Mouse (Mus musculus) fat pad, adult 2 months (tissue): Measurements from ENCODE around the gene Mx1.

Source experiments
- DNase-seq: peaks from one replicate; pipeline ENCODE4 v3.0.0-alpha.2; 2011; ENCODE audit warnings: low read depth, low spot score; ENCODE audit errors: extremely low read depth

Gene Mx1

DNA sequence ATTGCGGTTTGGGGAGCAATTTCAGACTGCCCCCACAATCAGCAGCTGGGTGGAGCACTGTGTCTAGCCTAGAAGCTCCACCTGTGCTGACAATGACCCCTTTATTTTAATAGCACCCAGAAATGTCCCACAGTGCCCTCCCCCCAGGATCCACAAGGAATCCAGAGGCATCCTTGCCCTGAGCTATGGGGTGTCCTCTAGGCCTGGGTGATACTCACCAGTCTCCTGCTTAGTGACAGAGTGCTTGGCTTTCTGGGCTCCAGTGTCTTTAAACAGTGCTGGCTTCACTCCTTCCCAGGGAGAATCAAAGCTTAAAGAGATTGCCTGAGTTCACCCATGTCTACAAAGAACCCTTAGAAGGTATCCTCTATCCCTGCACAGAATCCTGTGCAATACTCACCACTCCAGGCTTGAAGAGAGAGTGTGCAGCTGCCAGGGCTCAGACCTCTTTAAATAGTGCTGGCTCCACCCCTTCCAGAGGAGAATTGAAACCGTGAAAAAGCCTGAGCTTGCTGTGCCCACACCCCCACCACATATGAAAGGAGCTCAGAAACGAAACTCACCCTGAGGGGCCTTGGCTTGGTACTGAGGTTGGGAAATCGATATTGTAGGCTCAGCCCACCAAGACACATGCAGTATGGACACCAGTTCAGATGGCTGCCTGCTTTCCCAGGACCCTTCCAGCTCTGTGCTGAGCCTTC, at the start of gene Mx1:
TSS of gene Mx1 (minus strand) at position 427 of the 701 bp plus-strand sequence.
- no peak for DNase-seq

DNA sequence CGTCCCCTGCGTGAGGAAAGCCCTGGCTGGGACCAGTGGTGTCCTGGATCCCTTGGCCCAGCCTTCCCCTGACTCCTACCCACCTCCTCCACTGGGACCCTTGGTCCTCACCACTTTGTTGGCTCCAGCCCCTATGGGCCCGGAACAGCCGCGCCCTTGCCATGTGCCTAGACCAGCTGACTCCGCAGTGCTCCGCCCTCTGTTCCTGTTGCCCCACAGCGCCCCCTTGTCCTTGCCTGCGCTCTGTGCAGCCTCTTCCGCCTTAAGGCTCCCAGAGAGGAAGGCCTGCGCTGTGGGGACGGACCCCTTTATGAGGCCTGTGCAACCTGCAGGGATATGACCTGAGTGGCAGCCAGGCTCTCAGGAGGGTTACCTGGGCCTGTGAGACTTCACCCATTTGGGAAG, 49.6 kb upstream of the Mx1 start:
- DNase-seq: no peak

- no peak for DNase-seq
Observed at GRCm38 (mm10) chr16:97511495-97511894, 48.8 kb upstream of the Mx1 start.

DNA sequence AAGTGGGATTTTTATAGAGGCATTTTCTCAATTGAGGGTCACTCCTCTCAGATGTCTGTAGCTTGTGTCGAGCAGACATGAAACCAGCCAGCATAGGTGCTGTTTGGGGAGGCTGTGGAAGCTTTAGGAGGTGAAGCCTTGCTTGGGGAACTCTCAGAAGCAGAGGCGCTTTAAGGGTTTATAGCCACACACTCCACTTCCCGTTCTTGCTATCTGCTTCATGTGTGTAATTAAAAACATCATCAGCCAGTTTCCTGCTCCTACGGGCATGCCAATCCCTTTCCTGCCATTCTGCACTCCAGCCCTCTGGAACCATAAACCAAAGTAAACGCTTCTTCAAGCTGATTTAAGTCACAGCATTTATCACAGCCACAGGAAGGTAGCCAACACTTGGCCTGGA, 48.1 kb upstream of the Mx1 start:
- no peak for DNase-seq

DNA sequence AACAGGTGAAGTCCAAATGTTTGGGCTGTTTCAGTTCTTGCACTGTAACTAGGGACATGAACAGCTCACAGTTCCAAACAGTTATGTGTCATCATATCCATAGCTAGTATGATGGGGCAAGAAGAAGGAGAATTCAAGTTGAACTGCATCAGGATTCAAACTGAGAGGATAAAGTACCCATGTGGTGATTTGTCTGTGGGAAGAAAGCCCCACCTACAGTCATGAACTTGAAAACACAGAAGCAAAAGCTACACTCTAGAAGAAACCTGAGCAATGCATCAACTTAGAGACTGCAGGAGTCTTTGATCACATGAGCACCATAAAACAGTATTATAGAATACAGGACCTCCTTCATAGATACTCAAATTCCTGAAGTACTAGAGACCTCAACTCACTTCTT, 45.1 kb upstream of the Mx1 start:
- DNase-seq: no peak

- no peak for DNase-seq
Observed at GRCm38 (mm10) chr16:97504793-97505192, 42.1 kb upstream of the Mx1 start.

DNA sequence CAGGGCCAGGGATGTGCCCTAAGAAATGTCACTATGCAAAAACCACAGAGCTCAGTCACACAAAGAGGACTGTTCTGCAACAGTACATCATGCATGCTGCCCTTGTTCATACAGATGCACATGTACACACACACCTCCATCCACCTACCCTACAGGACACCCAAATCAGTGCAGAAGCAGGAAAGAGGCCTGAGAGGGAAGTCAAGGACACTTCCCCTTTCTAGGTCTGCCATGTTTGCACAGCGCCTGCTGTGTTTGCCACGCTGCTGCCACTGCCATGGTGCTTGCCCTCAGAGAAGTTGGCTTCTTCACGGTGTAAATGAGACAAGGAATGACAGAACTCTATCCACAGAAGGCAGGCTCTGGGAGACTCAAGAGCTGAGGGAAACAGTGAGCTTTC, 41.1 kb upstream of the Mx1 start:
- DNase-seq: no peak

GRCm38 (mm10) chr16:97500901-97501300, 38.2 kb upstream of the Mx1 start:
- DNase-seq: no peak

DNA sequence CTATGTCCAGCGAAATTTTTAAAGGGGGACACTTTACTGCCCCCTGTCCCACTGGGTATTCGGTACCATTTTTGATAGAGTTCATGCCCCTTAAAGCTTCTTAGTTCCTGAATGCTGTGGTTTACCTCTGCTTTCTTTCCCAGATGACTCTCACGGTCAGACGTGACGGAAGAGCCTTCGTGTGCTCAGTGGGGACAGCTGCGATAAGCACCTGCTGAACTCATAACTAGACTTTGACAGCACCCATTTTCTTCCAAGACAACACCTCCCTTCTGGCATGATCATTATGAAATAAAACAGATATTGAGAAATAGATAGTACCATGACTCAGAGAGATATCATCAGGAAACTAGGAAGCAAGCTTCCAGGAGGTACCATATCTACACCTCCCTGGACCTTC, 36.7 kb upstream of the Mx1 start:
- DNase-seq: no peak

DNA sequence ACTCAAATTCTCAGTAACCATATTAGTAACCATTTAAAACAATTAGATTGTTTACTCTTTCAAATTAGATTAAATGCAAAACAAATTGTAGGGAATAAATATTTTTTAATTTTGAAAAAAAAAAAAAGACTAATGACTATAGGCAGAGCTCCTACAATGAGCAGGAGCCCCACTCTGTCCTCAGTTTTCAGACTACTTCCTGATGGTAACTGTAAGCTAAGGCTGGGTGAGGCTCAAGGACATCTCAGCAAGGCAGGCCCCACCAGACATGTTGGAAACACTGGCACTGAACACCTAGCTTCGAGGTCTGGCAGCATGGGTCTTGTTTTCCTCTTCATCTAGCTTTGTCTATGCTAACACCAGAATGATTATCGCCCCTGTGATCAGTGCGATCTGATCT, 35.4 kb upstream of the Mx1 start:
- DNase-seq: no peak

DNA sequence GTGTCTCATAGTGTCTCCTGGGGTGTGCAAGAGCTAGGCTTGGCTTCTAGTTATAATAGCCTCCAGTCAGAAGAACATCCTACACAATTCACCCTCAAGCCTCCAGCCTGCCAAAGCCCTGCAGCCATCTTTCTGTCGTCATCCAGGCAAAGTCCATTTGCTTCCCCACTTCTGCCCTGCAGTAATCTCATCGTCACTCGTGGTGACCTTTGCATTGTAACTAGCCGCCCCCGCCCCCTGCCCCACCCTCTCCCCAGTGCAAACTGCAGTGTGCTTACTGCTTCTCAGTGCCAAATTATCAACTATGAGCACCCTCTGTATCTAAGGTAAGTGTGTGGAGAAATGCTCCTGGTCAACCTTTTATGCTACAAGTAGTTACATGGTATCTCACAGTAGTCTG, 35.0 kb upstream of the Mx1 start:
- no peak for DNase-seq

DNA sequence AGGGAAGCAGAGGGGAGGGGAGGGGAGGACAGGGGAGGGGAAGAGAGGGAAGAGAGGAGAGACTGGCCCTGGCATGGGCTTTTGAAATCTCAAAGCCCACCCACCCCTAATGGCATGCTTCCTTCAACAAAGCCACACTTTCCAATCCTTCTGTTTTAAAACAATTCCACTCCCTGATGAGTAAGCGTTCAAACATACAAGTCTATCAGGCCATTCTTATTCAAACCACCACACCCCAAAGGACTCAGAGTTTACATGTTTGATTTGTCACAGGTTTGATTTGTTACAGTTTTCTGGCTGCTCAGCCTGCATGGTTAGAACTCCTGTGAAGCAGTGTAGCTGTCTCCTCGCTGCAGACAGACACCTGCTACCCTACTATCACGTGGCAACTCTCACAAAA, 33.3 kb upstream of the Mx1 start:
- DNase-seq: no peak

DNA sequence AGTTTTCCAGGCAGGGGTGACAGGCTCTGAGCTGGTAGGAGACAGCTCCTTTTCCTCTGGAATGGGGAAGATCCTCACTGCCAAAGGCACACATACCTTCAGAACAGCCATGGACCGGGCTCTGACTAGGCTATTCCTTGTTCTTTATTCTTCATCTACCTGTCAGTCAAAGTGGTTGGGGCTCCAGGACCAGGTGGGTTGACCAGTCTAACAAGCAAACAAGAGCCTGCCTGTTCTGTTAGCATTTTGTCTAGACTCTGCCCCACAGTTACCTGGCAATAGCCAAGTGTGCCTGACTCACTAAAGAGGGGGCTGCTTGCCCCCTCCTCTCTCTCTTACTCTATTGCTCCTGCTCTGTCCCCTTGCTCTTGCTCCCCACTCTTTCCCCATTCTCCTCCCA, 29.7 kb upstream of the Mx1 start:
- no peak for DNase-seq

GRCm38 (mm10) chr16:97478655-97479054, 15.9 kb upstream of the Mx1 start:
- no peak for DNase-seq

- DNase-seq: no peak
Observed at GRCm38 (mm10) chr16:97476524-97476923, 13.8 kb upstream of the Mx1 start.

DNA sequence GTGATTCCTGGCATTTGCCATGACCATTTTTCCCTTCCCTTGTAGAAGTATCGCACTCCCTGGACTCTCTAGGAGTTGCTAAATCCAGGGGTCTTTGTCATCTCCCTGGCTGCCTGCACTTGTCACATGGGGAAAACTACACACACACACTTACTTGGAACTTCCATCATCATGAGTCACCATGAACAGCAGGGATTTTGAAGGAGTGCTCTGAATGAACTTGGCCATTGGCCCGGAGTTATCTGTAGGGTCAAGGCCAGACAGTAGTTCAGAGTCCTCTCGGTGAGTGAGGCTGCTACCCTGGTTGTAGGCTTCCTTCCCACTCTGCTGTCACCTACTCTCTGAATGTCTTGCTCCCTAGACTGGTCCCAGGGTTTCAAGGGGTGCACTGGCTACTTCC, 12.9 kb upstream of the Mx1 start:
- DNase-seq: no peak

DNA sequence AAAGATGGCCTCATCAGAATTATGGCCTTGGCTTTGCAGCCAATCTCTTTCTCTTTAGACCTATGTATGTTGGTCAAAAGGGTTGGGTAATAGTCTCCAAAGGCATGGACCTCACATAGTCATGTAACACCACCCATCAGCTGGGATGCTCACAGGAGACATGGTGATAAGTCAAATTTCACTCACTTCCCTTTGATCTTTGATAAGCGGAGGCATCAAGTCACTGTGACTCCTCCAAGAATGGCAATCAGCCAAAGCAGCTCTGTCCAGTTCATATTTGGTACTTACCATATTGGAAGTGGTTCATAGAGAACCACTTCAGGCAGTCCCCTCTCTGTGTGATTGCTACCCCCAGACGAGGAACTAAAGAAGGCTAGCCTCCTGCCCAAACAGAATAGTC, 12.0 kb upstream of the Mx1 start:
- no peak for DNase-seq

DNA sequence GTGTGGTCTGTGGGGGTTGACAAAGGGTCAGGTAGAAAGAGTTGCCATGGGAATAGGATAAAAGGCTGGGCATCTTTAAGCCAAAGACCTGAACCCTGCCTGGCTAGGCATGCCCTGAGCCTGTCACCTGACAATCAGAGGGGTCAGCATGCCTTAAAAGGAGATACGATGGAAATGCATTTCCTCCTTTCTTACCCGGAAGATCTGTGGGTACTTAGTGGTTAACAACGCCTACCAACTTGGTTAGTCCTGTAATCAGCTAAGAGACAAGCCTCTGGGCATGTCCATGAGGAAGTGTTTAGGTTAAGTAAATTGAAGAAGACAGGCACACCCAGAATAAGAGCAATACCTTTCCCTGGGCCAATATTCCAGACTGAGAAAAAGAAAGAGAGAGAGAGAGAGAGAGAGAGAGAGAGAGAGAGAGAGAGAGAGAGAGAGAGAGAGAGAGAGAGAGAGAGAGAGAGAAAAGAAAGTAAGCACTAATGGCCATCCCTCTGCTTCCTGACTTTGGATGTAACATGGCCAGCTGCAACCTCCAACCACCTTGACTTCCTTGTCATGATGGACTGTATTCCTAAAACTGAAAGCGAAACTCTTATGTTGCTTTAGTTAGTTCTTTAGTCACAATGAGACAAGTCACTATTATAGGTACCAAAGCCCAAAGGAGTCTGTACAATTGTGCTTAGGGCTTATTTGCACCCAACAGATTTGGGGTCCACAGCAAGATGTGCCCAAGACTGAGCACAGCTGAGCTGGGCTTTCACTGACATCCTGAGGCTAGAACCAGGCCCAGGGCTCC, 5.5 kb upstream of the Mx1 start:
- DNase-seq: no peak

- no peak for DNase-seq
Observed at GRCm38 (mm10) chr16:97467472-97467871, 4.8 kb upstream of the Mx1 start.

DNA sequence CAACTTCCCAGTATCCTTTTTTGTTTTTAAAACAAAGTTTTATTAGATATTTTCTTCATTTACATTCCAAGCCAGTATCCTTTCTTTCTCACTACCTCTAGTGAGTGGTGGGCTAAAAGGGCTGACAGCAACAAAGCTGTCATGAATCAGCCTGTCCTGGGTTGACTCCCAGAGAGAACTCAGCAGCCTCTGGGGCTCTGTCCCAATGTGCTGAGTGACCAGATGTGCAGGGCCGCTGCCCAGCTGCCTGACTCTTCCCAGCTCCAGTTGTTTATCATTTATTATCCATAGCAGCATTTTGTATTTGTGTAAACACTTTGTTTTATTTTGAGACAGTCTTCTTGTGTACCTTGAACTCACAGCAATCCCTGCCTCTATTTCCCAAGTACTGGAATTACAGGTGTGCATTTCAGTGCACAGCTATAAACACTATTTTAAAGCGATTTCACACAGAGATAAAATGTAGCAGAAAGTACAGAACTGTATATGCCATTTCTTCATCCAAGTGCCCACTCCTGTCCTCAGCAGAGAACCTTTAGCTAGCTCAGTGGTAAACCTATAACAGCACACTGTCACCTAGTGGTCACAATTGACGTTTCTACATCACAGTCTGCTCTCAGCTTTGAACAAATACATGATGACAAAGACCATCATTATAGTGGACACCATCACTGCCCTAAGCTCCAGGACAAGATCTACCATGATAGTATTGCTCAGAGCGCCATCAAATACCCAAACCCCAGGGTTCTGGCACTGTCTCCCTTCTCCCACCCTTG, 3.7 kb upstream of the Mx1 start:
- DNase-seq: no peak

GRCm38 (mm10) chr16:97461271-97461670, 1.4 kb downstream of the Mx1 start:
- DNase-seq: no peak

DNA sequence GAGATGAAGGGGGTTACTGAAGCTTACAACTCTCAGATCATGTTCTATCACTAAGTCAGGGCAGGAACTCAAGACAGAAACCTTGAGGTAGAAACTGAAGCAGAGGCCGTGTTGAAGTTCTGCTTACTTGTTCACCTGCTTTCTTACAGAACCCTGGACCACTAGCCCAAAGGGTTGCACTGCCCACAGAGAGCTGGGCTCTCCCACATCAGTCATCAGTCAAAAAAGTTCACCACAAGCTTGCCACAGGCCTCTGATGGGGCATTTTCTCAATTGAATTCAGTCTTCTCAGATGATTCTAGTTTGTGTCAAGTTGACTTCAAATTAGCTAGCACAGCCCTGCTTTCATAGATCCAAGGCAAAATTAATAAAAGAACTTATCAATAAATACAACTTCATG, 2.9 kb downstream of the Mx1 start:
- no peak for DNase-seq
